Mouse (Mus musculus) G1E-ER4 (cell line): ENCODE measurements around the gene Mast4. TPM values are rescaled to one million over a fixed set of nuclear protein-coding genes. Genes with fewer than 3 reads are reported as not detected.

Experiments
- GATA1 ChIP-seq: IDR thresholded peaks from one replicate; pipeline ENCODE4 v1.8.0; 2012; ENCODE audit warnings: low read length, inconsistent platforms
- polyA plus RNA-seq: library from polyadenylated mRNA; stranded (reverse); fragments of >175 nt; gene quantifications from 2 replicates; pipeline ENCODE4 v1.2.3, GENCODE M21; 2012

The Mast4 gene
- polyA plus RNA-seq, 1 experiment = 2.4 TPM

GRCm38 (mm10) chr13:103181836-103182235 is 152.5 kb downstream of the Mast4 start:
- no peak for TF ChIP-seq GATA1

GRCm38 (mm10) chr13:103176871-103177270 is 157.4 kb downstream of the Mast4 start:
- no peak for TF ChIP-seq GATA1

- TF ChIP-seq GATA1 = no peak
Measured at GRCm38 (mm10) chr13:103174431-103174830, 159.9 kb downstream of the Mast4 start.

GRCm38 (mm10) chr13:103173545-103174182 is 160.6 kb downstream of the Mast4 start:
- TF ChIP-seq GATA1 = no peak

GRCm38 (mm10) chr13:103151944-103152343 is 182.4 kb downstream of the Mast4 start:
- no peak for TF ChIP-seq GATA1

GRCm38 (mm10) chr13:103151171-103151570 is 183.1 kb downstream of the Mast4 start:
- TF ChIP-seq GATA1 = no peak

GRCm38 (mm10) chr13:103150671-103151070 is 183.6 kb downstream of the Mast4 start:
- no peak for TF ChIP-seq GATA1

GRCm38 (mm10) chr13:103149415-103149814 is 184.9 kb downstream of the Mast4 start:
- TF ChIP-seq GATA1 = no peak

- no peak for TF ChIP-seq GATA1
Measured at GRCm38 (mm10) chr13:103144343-103144742, 190.0 kb downstream of the Mast4 start.

- no peak for TF ChIP-seq GATA1
Measured at GRCm38 (mm10) chr13:103141304-103141703, 193.0 kb downstream of the Mast4 start.

- TF ChIP-seq GATA1 = no peak
Measured at GRCm38 (mm10) chr13:103140051-103140450, 194.2 kb downstream of the Mast4 start.

GRCm38 (mm10) chr13:103138298-103138697 is 196.0 kb downstream of the Mast4 start:
- no peak for TF ChIP-seq GATA1

GRCm38 (mm10) chr13:103135224-103135883 is 198.9 kb downstream of the Mast4 start:
- TF ChIP-seq GATA1 = no peak

GRCm38 (mm10) chr13:103131781-103132180 is 202.5 kb downstream of the Mast4 start:
- no peak for TF ChIP-seq GATA1

- TF ChIP-seq GATA1 = no peak
Measured at GRCm38 (mm10) chr13:103129130-103129797, 205.0 kb downstream of the Mast4 start.

GRCm38 (mm10) chr13:103128729-103129128 is 205.6 kb downstream of the Mast4 start:
- TF ChIP-seq GATA1 = no peak

- no peak for TF ChIP-seq GATA1
Measured at GRCm38 (mm10) chr13:103127594-103127993, 206.7 kb downstream of the Mast4 start.
